Mouse (Mus musculus) myocyte (in vitro differentiated cells): Measurements from ENCODE around the gene Slc12a6. TPM values are rescaled to one million over a fixed set of nuclear protein-coding genes. Genes with fewer than 3 reads are reported as not detected.

Experiments used
- H3K27me3 ChIP-seq: one replicate; pipeline ENCODE4 v1.6.1; 2011; ENCODE audit not compliant: control insufficient read depth, insufficient read depth, insufficient read length
- H3K36me3 ChIP-seq: one replicate; pipeline ENCODE4 v1.6.1; 2011; ENCODE audit not compliant: control insufficient read depth, insufficient read depth
- H3K4me2 ChIP-seq: one replicate; pipeline ENCODE4 v1.6.1; 2011; ENCODE audit warnings: low read depth, control low read depth
- H3K4me3 ChIP-seq: one replicate; pipeline ENCODE4 v1.5.1; 2011; ENCODE audit warnings: mild to moderate bottlenecking, control low read depth, moderate library complexity
- H3K79me2 ChIP-seq: one replicate; pipeline ENCODE4 v1.6.1; 2011; ENCODE audit not compliant: control insufficient read depth, insufficient read depth
- H3ac ChIP-seq: one replicate; pipeline ENCODE4 v1.6.1; 2011; ENCODE audit not compliant: control insufficient read depth, insufficient read length
- CEBPB ChIP-seq: IDR thresholded peaks from 2 replicates; pipeline ENCODE4 v1.6.1; 2011; ENCODE audit warnings: mild to moderate bottlenecking, moderate library complexity; ENCODE audit not compliant: poor library complexity, insufficient read depth, severe bottlenecking
- E2F4 ChIP-seq: IDR thresholded peaks from one replicate; pipeline ENCODE4 v1.6.1; 2011; ENCODE audit warnings: mild to moderate bottlenecking, control low read depth, moderate library complexity; ENCODE audit not compliant: insufficient read depth
- MAX ChIP-seq: IDR thresholded peaks from one replicate; pipeline ENCODE4 v1.6.1; 2011; ENCODE audit warnings: low read depth, mild to moderate bottlenecking, control low read depth
- MYOD1 ChIP-seq, 3 experiments: IDR thresholded peaks; one replicate each; pipeline ENCODE4 v1.6.1; 2011; ENCODE audit warnings: control low read depth in 2 of 3, low read depth in 2 of 3, mild to moderate bottlenecking in 2 of 3, moderate library complexity in 1 of 3; ENCODE audit not compliant: insufficient read length in 2 of 3, control insufficient read depth in 1 of 3
- MYOG ChIP-seq, 3 experiments: IDR thresholded peaks; one replicate each; pipeline ENCODE4 v1.6.1; 2011; ENCODE audit warnings: control low read depth in 2 of 3, low read depth in 2 of 3, mild to moderate bottlenecking in 2 of 3; ENCODE audit not compliant: insufficient read length in 2 of 3, control insufficient read depth in 1 of 3, insufficient read depth in 1 of 3
- POLR2A ChIP-seq: IDR thresholded peaks from one replicate; pipeline ENCODE4 v1.6.1; 2011; ENCODE audit warnings: low read depth, mild to moderate bottlenecking, control low read depth, moderate library complexity; ENCODE audit not compliant: insufficient read length
- POLR2AphosphoS2 ChIP-seq: IDR thresholded peaks from one replicate; pipeline ENCODE4 v1.6.1; 2011; ENCODE audit warnings: low read depth, control low read depth; ENCODE audit not compliant: insufficient read length
- REST ChIP-seq: IDR thresholded peaks from one replicate; pipeline ENCODE4 v1.6.1; 2011; ENCODE audit warnings: mild to moderate bottlenecking, control low read depth, moderate library complexity; ENCODE audit not compliant: insufficient read depth, insufficient read length
- SRF ChIP-seq: IDR thresholded peaks from one replicate; pipeline ENCODE4 v1.6.1; 2011; ENCODE audit warnings: low read depth; ENCODE audit not compliant: control insufficient read depth, insufficient read length
- TCF12 ChIP-seq: IDR thresholded peaks from one replicate; pipeline ENCODE4 v1.6.1; 2011; ENCODE audit warnings: mild to moderate bottlenecking, control low read depth; ENCODE audit not compliant: poor library complexity, insufficient read depth, severe bottlenecking
- TCF3 ChIP-seq: IDR thresholded peaks from one replicate; pipeline ENCODE4 v1.6.1; 2011; ENCODE audit warnings: low read depth, control low read depth; ENCODE audit not compliant: insufficient read length
- USF1 ChIP-seq: IDR thresholded peaks from one replicate; pipeline ENCODE4 v1.6.1; 2011; ENCODE audit warnings: low read depth, mild to moderate bottlenecking, control low read depth, moderate library complexity
- polyA plus RNA-seq: library from polyadenylated mRNA; unstranded; fragments of >200 nt; fragmentation: generic; extraction: Trizol; gene quantifications from one replicate; pipeline ENCODE4 v1.2.1, GENCODE M21; 2012; ENCODE audit warnings: missing spikeins

The Slc12a6 gene
- polyA plus RNA-seq, 1 experiment = 7.0 TPM

- Histone ChIP-seq H3ac (no peak overlapping the region), H3K36me3 (no peaks in the 10 kb centered on the region), H3K79me2 (peaks cover 8% of the 10 kb centered on the region), H3K4me3 (no peak overlapping the region), H3K27me3 (no peaks in the 10 kb centered on the region), H3K4me2 (no peak overlapping the region)
- TF ChIP-seq CEBPB = no peak
Measured at GRCm38 (mm10) chr2:112270011-112270410, 4.4 kb downstream of the Slc12a6 start.

DNA sequence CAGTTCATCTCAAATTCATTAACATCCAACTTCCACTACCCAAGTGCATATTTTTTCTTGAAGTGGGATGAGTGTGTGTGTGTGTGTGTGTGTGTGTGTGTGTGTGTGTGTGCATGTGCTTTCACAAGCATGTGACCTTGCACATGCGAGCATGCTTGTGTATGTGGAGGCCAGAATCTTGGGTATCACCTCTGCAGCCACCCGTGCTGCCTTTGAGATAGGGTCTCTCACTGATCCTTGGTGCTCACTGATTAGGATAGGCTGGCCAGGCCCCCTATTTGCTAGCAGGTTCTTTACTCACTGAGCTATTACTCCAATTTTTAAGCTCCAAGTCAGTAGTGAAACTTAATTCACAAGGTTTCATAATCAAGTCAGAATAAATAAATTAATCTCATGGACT, 7.3 kb downstream of the Slc12a6 start:
- Histone ChIP-seq H3K79me2 (peaks cover 3% of the 10 kb centered on the region), H3K4me2 (no peak overlapping the region), H3K27me3 (no peaks in the 10 kb centered on the region), H3K4me3 (no peak overlapping the region), H3ac (no peak overlapping the region), H3K36me3 (no peaks in the 10 kb centered on the region)
- no peak for TF ChIP-seq MYOG (IDR thresholded peaks at IDR 0.05; ENCODE audit: control insufficient read depth in 1 of 3, insufficient read depth in 1 of 3, insufficient read length in 2 of 3, low read depth in 2 of 3)
- no peak for TF ChIP-seq E2F4
- no peak for TF ChIP-seq REST
- no peak for TF ChIP-seq SRF
- TF ChIP-seq MAX = no peak

- Histone ChIP-seq H3K4me2 (no peak overlapping the region), H3K27me3 (no peaks in the 10 kb centered on the region), H3K36me3 (no peaks in the 10 kb centered on the region), H3ac (no peak overlapping the region), H3K79me2 (no peaks in the 10 kb centered on the region), H3K4me3 (no peak overlapping the region)
- TF ChIP-seq USF1 (no peak), TCF12 (no peak), CEBPB (no peak), MYOD1 (IDR thresholded peaks at IDR 0.05; ENCODE audit: control insufficient read depth in 1 of 3, insufficient read length in 2 of 3, low read depth in 2 of 3) (no peak), E2F4 (no peak), POLR2AphosphoS2 (no peak), SRF (no peak), REST (no peak), MYOG (IDR thresholded peaks at IDR 0.05; ENCODE audit: control insufficient read depth in 1 of 3, insufficient read depth in 1 of 3, insufficient read length in 2 of 3, low read depth in 2 of 3) (no peak), POLR2A (no peak), TCF3 (no peak), MAX (no peak)
Measured at GRCm38 (mm10) chr2:112273474-112273873, 7.8 kb downstream of the Slc12a6 start.

DNA sequence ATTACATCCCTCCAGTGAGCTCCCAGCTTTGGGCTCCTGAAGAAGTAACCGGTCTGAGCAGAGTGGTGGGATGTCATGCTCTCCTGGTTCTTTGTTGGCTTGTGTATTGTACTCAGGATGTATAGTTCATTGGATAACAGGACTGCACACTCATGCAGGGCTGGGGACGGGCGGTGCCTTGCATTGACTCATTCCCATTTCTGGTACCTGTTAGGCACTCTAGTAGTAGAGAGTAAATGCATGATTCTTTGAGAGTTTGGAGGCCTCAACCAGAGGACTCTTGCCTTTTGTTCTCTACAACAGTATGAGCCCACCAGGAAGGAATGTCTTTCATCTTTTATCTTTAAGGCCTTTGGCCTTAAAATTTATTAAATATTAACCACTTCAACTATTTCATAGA, 11.2 kb downstream of the Slc12a6 start:
- H3ac ChIP-seq = no peak overlapping the region
- H3K36me3 ChIP-seq = no peaks in the 10 kb centered on the region
- H3K4me3 ChIP-seq = no peak overlapping the region
- TF ChIP-seq MYOG (IDR thresholded peaks at IDR 0.05; ENCODE audit: control insufficient read depth in 1 of 3, insufficient read depth in 1 of 3, insufficient read length in 2 of 3, low read depth in 2 of 3) (no peak), CEBPB (no peak), E2F4 (no peak), MYOD1 (IDR thresholded peaks at IDR 0.05; ENCODE audit: control insufficient read depth in 1 of 3, insufficient read length in 2 of 3, low read depth in 2 of 3) (no peak), REST (no peak), TCF3 (no peak), USF1 (no peak), POLR2A (no peak), SRF (no peak), POLR2AphosphoS2 (no peak), MAX (no peak), TCF12 (no peak)
- no peaks in the 10 kb centered on the region for H3K27me3 ChIP-seq
- no peak overlapping the region for H3K4me2 ChIP-seq
- no peaks in the 10 kb centered on the region for H3K79me2 ChIP-seq

GRCm38 (mm10) chr2:112282846-112283245, 17.2 kb downstream of the Slc12a6 start:
- H3ac ChIP-seq = no peak overlapping the region
- no peaks in the 10 kb centered on the region for H3K27me3 ChIP-seq
- TF ChIP-seq MAX (no peak), MYOG (IDR thresholded peaks at IDR 0.05; ENCODE audit: control insufficient read depth in 1 of 3, insufficient read depth in 1 of 3, insufficient read length in 2 of 3, low read depth in 2 of 3) (no peak), POLR2A (no peak), TCF3 (no peak), USF1 (no peak), MYOD1 (IDR thresholded peaks at IDR 0.05; ENCODE audit: control insufficient read depth in 1 of 3, insufficient read length in 2 of 3, low read depth in 2 of 3) (no peak), POLR2AphosphoS2 (no peak), E2F4 (no peak), REST (no peak), TCF12 (no peak), CEBPB (no peak), SRF (no peak)
- H3K4me3 ChIP-seq = no peak overlapping the region
- no peaks in the 10 kb centered on the region for H3K36me3 ChIP-seq
- no peak overlapping the region for H3K4me2 ChIP-seq
- no peaks in the 10 kb centered on the region for H3K79me2 ChIP-seq
